Mouse (Mus musculus) myocyte (in vitro differentiated cells): Measurements from ENCODE around the gene Slc39a8. TPM values are rescaled to one million over a fixed set of nuclear protein-coding genes. Genes with fewer than 3 reads are reported as not detected.

Source experiments
- H3K27me3 ChIP-seq: one replicate; pipeline ENCODE4 v1.6.1; 2011; ENCODE audit not compliant: control insufficient read depth, insufficient read depth, insufficient read length
- H3K36me3 ChIP-seq: one replicate; pipeline ENCODE4 v1.6.1; 2011; ENCODE audit not compliant: control insufficient read depth, insufficient read depth
- H3K4me2 ChIP-seq: one replicate; pipeline ENCODE4 v1.6.1; 2011; ENCODE audit warnings: low read depth, control low read depth
- H3K4me3 ChIP-seq: one replicate; pipeline ENCODE4 v1.5.1; 2011; ENCODE audit warnings: mild to moderate bottlenecking, control low read depth, moderate library complexity
- H3K79me2 ChIP-seq: one replicate; pipeline ENCODE4 v1.6.1; 2011; ENCODE audit not compliant: control insufficient read depth, insufficient read depth
- H3ac ChIP-seq: one replicate; pipeline ENCODE4 v1.6.1; 2011; ENCODE audit not compliant: control insufficient read depth, insufficient read length
- CEBPB ChIP-seq: IDR thresholded peaks from 2 replicates; pipeline ENCODE4 v1.6.1; 2011; ENCODE audit warnings: mild to moderate bottlenecking, moderate library complexity; ENCODE audit not compliant: poor library complexity, insufficient read depth, severe bottlenecking
- E2F4 ChIP-seq: IDR thresholded peaks from one replicate; pipeline ENCODE4 v1.6.1; 2011; ENCODE audit warnings: mild to moderate bottlenecking, control low read depth, moderate library complexity; ENCODE audit not compliant: insufficient read depth
- MAX ChIP-seq: IDR thresholded peaks from one replicate; pipeline ENCODE4 v1.6.1; 2011; ENCODE audit warnings: low read depth, mild to moderate bottlenecking, control low read depth
- MYOD1 ChIP-seq, 3 experiments: IDR thresholded peaks; one replicate each; pipeline ENCODE4 v1.6.1; 2011; ENCODE audit warnings: control low read depth in 2 of 3, low read depth in 2 of 3, mild to moderate bottlenecking in 2 of 3, moderate library complexity in 1 of 3; ENCODE audit not compliant: insufficient read length in 2 of 3, control insufficient read depth in 1 of 3
- MYOG ChIP-seq, 3 experiments: IDR thresholded peaks; one replicate each; pipeline ENCODE4 v1.6.1; 2011; ENCODE audit warnings: control low read depth in 2 of 3, low read depth in 2 of 3, mild to moderate bottlenecking in 2 of 3; ENCODE audit not compliant: insufficient read length in 2 of 3, control insufficient read depth in 1 of 3, insufficient read depth in 1 of 3
- POLR2A ChIP-seq: IDR thresholded peaks from one replicate; pipeline ENCODE4 v1.6.1; 2011; ENCODE audit warnings: low read depth, mild to moderate bottlenecking, control low read depth, moderate library complexity; ENCODE audit not compliant: insufficient read length
- POLR2AphosphoS2 ChIP-seq: IDR thresholded peaks from one replicate; pipeline ENCODE4 v1.6.1; 2011; ENCODE audit warnings: low read depth, control low read depth; ENCODE audit not compliant: insufficient read length
- REST ChIP-seq: IDR thresholded peaks from one replicate; pipeline ENCODE4 v1.6.1; 2011; ENCODE audit warnings: mild to moderate bottlenecking, control low read depth, moderate library complexity; ENCODE audit not compliant: insufficient read depth, insufficient read length
- SRF ChIP-seq: IDR thresholded peaks from one replicate; pipeline ENCODE4 v1.6.1; 2011; ENCODE audit warnings: low read depth; ENCODE audit not compliant: control insufficient read depth, insufficient read length
- TCF12 ChIP-seq: IDR thresholded peaks from one replicate; pipeline ENCODE4 v1.6.1; 2011; ENCODE audit warnings: mild to moderate bottlenecking, control low read depth; ENCODE audit not compliant: poor library complexity, insufficient read depth, severe bottlenecking
- TCF3 ChIP-seq: IDR thresholded peaks from one replicate; pipeline ENCODE4 v1.6.1; 2011; ENCODE audit warnings: low read depth, control low read depth; ENCODE audit not compliant: insufficient read length
- USF1 ChIP-seq: IDR thresholded peaks from one replicate; pipeline ENCODE4 v1.6.1; 2011; ENCODE audit warnings: low read depth, mild to moderate bottlenecking, control low read depth, moderate library complexity
- polyA plus RNA-seq: library from polyadenylated mRNA; unstranded; fragments of >200 nt; fragmentation: generic; extraction: Trizol; gene quantifications from one replicate; pipeline ENCODE4 v1.2.1, GENCODE M21; 2012; ENCODE audit warnings: missing spikeins

Slc39a8 gene
- polyA plus RNA-seq, 1 experiment: 0.96 TPM

DNA sequence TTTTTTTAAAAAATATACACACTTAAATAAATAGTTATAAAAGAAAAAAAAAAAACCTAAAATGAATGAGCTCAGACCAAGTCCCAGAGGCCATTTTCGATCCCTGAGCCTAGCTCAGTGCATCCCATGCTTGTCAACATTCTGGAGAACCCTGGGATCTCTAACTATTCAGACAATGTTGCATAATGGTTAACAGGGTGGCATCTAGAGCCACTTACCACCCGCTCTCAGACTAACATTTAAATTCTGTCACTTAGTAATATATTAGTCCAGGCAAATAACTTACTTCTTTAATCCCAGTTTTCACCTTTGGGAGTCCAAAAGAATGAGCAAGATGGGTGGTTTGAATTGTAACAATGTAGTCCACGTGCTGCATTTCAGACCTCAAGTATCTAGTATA, 9.9 kb downstream of the Slc39a8 start:
- H3K27me3 ChIP-seq: no peaks in the 10 kb centered on the region
- TF ChIP-seq TCF12 (no peak), MYOD1 (IDR thresholded peaks at IDR 0.05; ENCODE audit: control insufficient read depth in 1 of 3, insufficient read length in 2 of 3, low read depth in 2 of 3) (no peak), MAX (no peak), POLR2A (no peak), E2F4 (no peak), CEBPB (no peak), REST (no peak)
- no peak overlapping the region for H3K4me3 ChIP-seq
- no peaks in the 10 kb centered on the region for H3K79me2 ChIP-seq
- no peak overlapping the region for H3ac ChIP-seq
- H3K4me2 ChIP-seq: no peak overlapping the region
- no peaks in the 10 kb centered on the region for H3K36me3 ChIP-seq

DNA sequence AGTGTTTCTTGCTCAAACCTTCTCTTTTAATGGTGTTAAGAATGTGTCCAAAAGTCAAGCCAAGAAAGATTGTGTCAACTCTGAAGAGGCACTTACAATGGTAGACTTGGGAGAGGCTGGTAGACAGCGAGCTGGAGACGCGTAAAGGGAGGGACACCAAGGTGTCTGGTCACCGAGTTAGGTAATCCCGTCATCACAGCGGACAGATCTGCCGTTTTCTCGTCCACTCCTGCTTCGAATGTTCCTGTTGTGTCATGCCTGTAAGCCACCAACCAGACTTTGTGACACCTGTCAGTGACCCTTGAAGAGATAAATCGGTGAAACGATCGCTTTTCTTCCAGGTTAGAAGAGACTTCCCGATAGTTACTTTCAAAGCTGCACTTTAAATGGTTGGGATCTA, 14.5 kb downstream of the Slc39a8 start:
- H3K4me3 ChIP-seq: no peak overlapping the region
- H3K79me2 ChIP-seq: no peaks in the 10 kb centered on the region
- H3K4me2 ChIP-seq: no peak overlapping the region
- no peak for TF ChIP-seq POLR2A
- no peak for TF ChIP-seq USF1
- TF ChIP-seq SRF: no peak
- no peak for TF ChIP-seq TCF12
- TF ChIP-seq MYOD1 (IDR thresholded peaks at IDR 0.05; ENCODE audit: control insufficient read depth in 1 of 3, insufficient read length in 2 of 3, low read depth in 2 of 3): no peak
- no peak for TF ChIP-seq E2F4
- no peak for TF ChIP-seq POLR2AphosphoS2
- no peak for TF ChIP-seq TCF3
- no peak overlapping the region for H3ac ChIP-seq
- H3K27me3 ChIP-seq: peaks cover 3% of the 10 kb centered on the region
- H3K36me3 ChIP-seq: no peaks in the 10 kb centered on the region

DNA sequence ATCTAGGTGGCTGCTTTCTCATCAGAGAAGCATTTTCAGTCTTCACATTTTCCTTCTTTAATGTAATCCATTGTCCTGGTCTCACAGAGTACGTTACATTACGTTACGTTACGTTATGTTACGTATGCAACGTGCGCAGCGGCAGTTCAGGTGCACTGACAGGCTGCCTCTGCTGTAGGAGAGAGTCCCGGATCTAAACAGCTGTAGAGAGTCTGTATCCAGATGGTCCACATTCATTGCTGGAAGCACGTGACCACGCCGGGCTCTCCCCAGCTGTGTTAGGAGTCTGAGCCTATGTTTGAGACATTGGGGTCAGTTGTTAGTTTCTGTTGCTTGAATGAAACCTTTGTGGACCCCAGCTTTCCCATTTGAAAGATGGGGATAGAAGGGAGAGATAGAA, 15.1 kb downstream of the Slc39a8 start:
- H3K4me3 ChIP-seq: no peak overlapping the region
- no peaks in the 10 kb centered on the region for H3K36me3 ChIP-seq
- H3ac ChIP-seq: no peak overlapping the region
- H3K79me2 ChIP-seq: no peaks in the 10 kb centered on the region
- TF ChIP-seq POLR2A (no peak), POLR2AphosphoS2 (no peak), REST (no peak), E2F4 (no peak), USF1 (no peak), SRF (no peak), MYOG (IDR thresholded peaks at IDR 0.05; ENCODE audit: control insufficient read depth in 1 of 3, insufficient read depth in 1 of 3, insufficient read length in 2 of 3, low read depth in 2 of 3) (no peak), CEBPB (no peak), MYOD1 (IDR thresholded peaks at IDR 0.05; ENCODE audit: control insufficient read depth in 1 of 3, insufficient read length in 2 of 3, low read depth in 2 of 3) (no peak), MAX (no peak), TCF3 (no peak)
- peaks cover 3% of the 10 kb centered on the region for H3K27me3 ChIP-seq
- H3K4me2 ChIP-seq: no peak overlapping the region

DNA sequence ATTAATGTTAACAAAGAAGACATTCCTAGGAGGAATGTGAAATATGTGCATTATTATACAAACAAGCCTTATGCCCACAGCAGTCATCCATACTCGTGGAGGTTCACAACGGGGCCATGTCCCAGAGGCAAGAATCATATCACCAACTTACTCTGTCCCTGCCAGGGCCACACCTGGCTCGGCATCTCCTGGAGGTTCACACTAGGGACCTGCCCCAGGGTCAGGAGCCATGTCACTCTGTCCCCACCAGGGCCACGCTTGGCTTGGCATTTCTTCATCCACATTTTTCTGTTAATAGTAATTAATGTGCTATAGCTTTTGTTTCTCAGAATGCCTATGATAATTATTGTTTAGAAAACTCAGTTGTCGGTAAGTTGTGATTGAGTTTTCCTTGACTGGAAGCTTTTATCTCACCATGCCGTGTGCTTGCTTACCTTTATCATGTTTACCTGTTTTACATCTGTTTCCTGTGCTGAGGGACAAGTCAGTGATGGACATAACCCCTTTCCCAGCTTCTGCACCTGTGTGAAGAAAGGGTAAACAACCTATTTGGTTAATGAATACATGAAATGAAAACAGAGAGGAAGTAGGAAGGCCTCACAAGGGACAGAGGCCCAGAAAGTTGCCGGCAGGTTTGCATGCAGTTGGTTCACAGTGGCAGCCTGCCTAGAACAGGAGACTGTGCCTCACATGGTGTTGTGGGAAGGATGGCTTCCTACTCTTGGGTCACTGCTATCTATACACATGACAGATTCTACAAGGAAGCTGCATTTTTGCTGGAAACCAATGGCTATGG, 16.8 kb downstream of the Slc39a8 start:
- Histone ChIP-seq H3K36me3 (no peaks in the 10 kb centered on the region), H3K4me3 (no peak overlapping the region), H3K79me2 (no peaks in the 10 kb centered on the region), H3K27me3 (peaks cover 3% of the 10 kb centered on the region), H3ac (no peak overlapping the region), H3K4me2 (no peak overlapping the region)
- TF ChIP-seq REST (no peak), POLR2A (no peak), E2F4 (no peak), TCF12 (no peak), CEBPB (no peak), MYOG (IDR thresholded peaks at IDR 0.05; ENCODE audit: control insufficient read depth in 1 of 3, insufficient read depth in 1 of 3, insufficient read length in 2 of 3, low read depth in 2 of 3) (no peak)

DNA sequence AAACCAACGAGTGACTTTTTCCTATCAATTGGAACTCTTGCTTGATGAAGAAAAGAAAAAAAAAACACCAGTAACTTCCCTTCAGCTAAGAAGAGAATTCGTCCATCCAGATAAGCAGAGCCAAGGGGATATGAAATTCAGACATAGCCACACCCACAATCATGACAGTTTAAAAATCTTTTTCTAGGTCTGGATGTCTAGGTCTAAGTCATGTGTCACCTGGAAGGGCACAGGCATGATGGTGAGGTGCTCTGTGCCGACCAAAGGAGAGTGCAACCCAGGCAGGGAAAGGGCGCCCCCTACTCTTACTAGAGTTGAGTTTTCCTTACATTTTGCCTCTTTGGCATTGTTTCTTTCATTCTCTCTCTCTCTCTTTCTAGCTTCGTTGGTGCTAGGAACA, 18.1 kb downstream of the Slc39a8 start:
- Histone ChIP-seq H3K36me3 (no peaks in the 10 kb centered on the region), H3ac (no peak overlapping the region), H3K27me3 (peaks cover 3% of the 10 kb centered on the region), H3K79me2 (no peaks in the 10 kb centered on the region), H3K4me3 (no peak overlapping the region), H3K4me2 (no peak overlapping the region)
- TF ChIP-seq MAX (no peak), MYOD1 (IDR thresholded peaks at IDR 0.05; ENCODE audit: control insufficient read depth in 1 of 3, insufficient read length in 2 of 3, low read depth in 2 of 3) (no peak), POLR2A (no peak), CEBPB (no peak), TCF12 (no peak), USF1 (no peak), REST (no peak), SRF (no peak), E2F4 (no peak), POLR2AphosphoS2 (no peak), TCF3 (no peak), MYOG (IDR thresholded peaks at IDR 0.05; ENCODE audit: control insufficient read depth in 1 of 3, insufficient read depth in 1 of 3, insufficient read length in 2 of 3, low read depth in 2 of 3) (no peak)
